Mouse (Mus musculus): ENCODE data around the gene Atp5l. TPM values are rescaled to one million over a fixed set of nuclear protein-coding genes. Genes with fewer than 3 reads are reported as not detected.

The Atp5l gene
- polyA plus RNA-seq, 1 experiment from 2014 or later = 980 TPM

GRCm38 (mm10) chr9:44942421-44942820 is 21.9 kb upstream of the Atp5l start:
- DNase-seq (ENCODE audit: low spot score) (no peak), ATAC-seq (ENCODE audit: low FRiP score) (no peak)
- Histone ChIP-seq H3K27ac (no peak overlapping the region), H3K4me2 (replicated peaks) (no peak overlapping the region), H3K36me3 (replicated peaks; ENCODE audit: control insufficient read depth, insufficient read depth) (peaks cover 99% of the 10 kb centered on the region), H3K9ac (no peak overlapping the region), H3K4me1 (replicated peaks; ENCODE audit: control insufficient read depth, insufficient read depth, low read length) (no peaks in the 10 kb centered on the region), H3K27me3 (ENCODE audit: control insufficient read depth, insufficient read depth, low read length) (no peaks in the 10 kb centered on the region), H3K4me3 (replicated peaks; ENCODE audit: low read length) (no peak overlapping the region), H3K9me3 (ENCODE audit: control insufficient read depth, low read length) (no peaks in the 10 kb centered on the region)
- 93% methylated on average over 4 of the region's 4 CpGs for WGBS

GRCm38 (mm10) chr9:44941756-44942155 is 21.2 kb upstream of the Atp5l start:
- H3K4me3 ChIP-seq (replicated peaks; ENCODE audit: low read length) = no peak overlapping the region
- no peak for DNase-seq (ENCODE audit: low spot score)
- H3K27me3 ChIP-seq (ENCODE audit: control insufficient read depth, insufficient read depth, low read length) = no peaks in the 10 kb centered on the region
- no peak for ATAC-seq (ENCODE audit: low FRiP score)
- WGBS = 93% methylated on average over 4 of the region's 4 CpGs
- H3K9me3 ChIP-seq (ENCODE audit: control insufficient read depth, low read length) = no peaks in the 10 kb centered on the region
- no peak overlapping the region for H3K27ac ChIP-seq
- no peaks in the 10 kb centered on the region for H3K4me1 ChIP-seq (replicated peaks; ENCODE audit: control insufficient read depth, insufficient read depth, low read length)
- peaks cover 98% of the 10 kb centered on the region for H3K36me3 ChIP-seq (replicated peaks; ENCODE audit: control insufficient read depth, insufficient read depth)
- no peak overlapping the region for H3K4me2 ChIP-seq (replicated peaks)
- no peak overlapping the region for H3K9ac ChIP-seq

GRCm38 (mm10) chr9:44921543-44921942 is 1.0 kb upstream of the Atp5l start:
- peak overlapping the region; percentile 93 for H3K27ac ChIP-seq
- peak overlapping the region; percentile 73 for H3K9ac ChIP-seq
- WGBS = 69% methylated on average over 2 of the region's 2 CpGs
- peaks cover 8% of the 10 kb centered on the region for H3K4me1 ChIP-seq (replicated peaks; ENCODE audit: control insufficient read depth, insufficient read depth, low read length)
- no peaks in the 10 kb centered on the region for H3K27me3 ChIP-seq (ENCODE audit: control insufficient read depth, insufficient read depth, low read length)
- H3K4me3 ChIP-seq (replicated peaks; ENCODE audit: low read length) = peak overlapping the region; percentile 62
- H3K36me3 ChIP-seq (replicated peaks; ENCODE audit: control insufficient read depth, insufficient read depth) = peaks cover 10% of the 10 kb centered on the region
- ATAC-seq (ENCODE audit: low FRiP score) (no peak), DNase-seq (ENCODE audit: low spot score) (no peak)
- H3K4me2 ChIP-seq (replicated peaks) = peak overlapping the region; percentile 75
- no peaks in the 10 kb centered on the region for H3K9me3 ChIP-seq (ENCODE audit: control insufficient read depth, low read length)

GRCm38 (mm10) chr9:44921123-44921468 is 554 bp upstream of the Atp5l start:
- DNase-seq (ENCODE audit: low spot score) (no peak), ATAC-seq (ENCODE audit: low FRiP score) (peak; percentile 88)
- peak overlapping the region; percentile 75 for H3K4me2 ChIP-seq (replicated peaks)
- no peaks in the 10 kb centered on the region for H3K27me3 ChIP-seq (ENCODE audit: control insufficient read depth, insufficient read depth, low read length)
- peak overlapping the region; percentile 73 for H3K9ac ChIP-seq
- H3K4me1 ChIP-seq (replicated peaks; ENCODE audit: control insufficient read depth, insufficient read depth, low read length) = peaks cover 8% of the 10 kb centered on the region
- H3K9me3 ChIP-seq (ENCODE audit: control insufficient read depth, low read length) = no peaks in the 10 kb centered on the region
- WGBS = under 1% methylated on average over 8 of the region's 8 CpGs
- H3K4me3 ChIP-seq (replicated peaks; ENCODE audit: low read length) = peak overlapping the region; percentile 62
- peak overlapping the region; percentile 93 for H3K27ac ChIP-seq
- H3K36me3 ChIP-seq (replicated peaks; ENCODE audit: control insufficient read depth, insufficient read depth) = peaks cover 5% of the 10 kb centered on the region

GRCm38 (mm10) chr9:44919606-44920005 is 936 bp downstream of the Atp5l start:
- Histone ChIP-seq H3K9me3 (ENCODE audit: control insufficient read depth, low read length) (no peaks in the 10 kb centered on the region), H3K27me3 (ENCODE audit: control insufficient read depth, insufficient read depth, low read length) (no peaks in the 10 kb centered on the region), H3K36me3 (replicated peaks; ENCODE audit: control insufficient read depth, insufficient read depth) (no peaks in the 10 kb centered on the region), H3K4me3 (replicated peaks; ENCODE audit: low read length) (peak overlapping the region; percentile 62), H3K27ac (no peak overlapping the region), H3K4me1 (replicated peaks; ENCODE audit: control insufficient read depth, insufficient read depth, low read length) (peaks cover 8% of the 10 kb centered on the region), H3K4me2 (replicated peaks) (peak overlapping the region; percentile 75), H3K9ac (peak overlapping the region; percentile 73)
- ATAC-seq (ENCODE audit: low FRiP score) = no peak
- 40% methylated on average over 2 of the region's 2 CpGs for WGBS
- DNase-seq (ENCODE audit: low spot score) = no peak

- Histone ChIP-seq H3K27ac (no peak overlapping the region), H3K9ac (no peak overlapping the region), H3K4me1 (replicated peaks; ENCODE audit: control insufficient read depth, insufficient read depth, low read length) (peaks cover 8% of the 10 kb centered on the region), H3K9me3 (ENCODE audit: control insufficient read depth, low read length) (no peaks in the 10 kb centered on the region), H3K4me2 (replicated peaks) (no peak overlapping the region), H3K4me3 (replicated peaks; ENCODE audit: low read length) (no peak overlapping the region), H3K27me3 (ENCODE audit: control insufficient read depth, insufficient read depth, low read length) (no peaks in the 10 kb centered on the region), H3K36me3 (replicated peaks; ENCODE audit: control insufficient read depth, insufficient read depth) (peaks cover 22% of the 10 kb centered on the region)
- peak; percentile 52 for DNase-seq (ENCODE audit: low spot score)
- 51% methylated on average over 1 of the region's 1 CpGs for WGBS
- no peak for ATAC-seq (ENCODE audit: low FRiP score)
These were observed 4.3 kb downstream of the Atp5l start for GRCm38 (mm10) chr9:44916196-44916595.

GRCm38 (mm10) chr9:44914706-44915105 is 5.8 kb downstream of the Atp5l start:
- DNase-seq (ENCODE audit: low spot score) (no peak), ATAC-seq (ENCODE audit: low FRiP score) (no peak)
- H3K4me1 ChIP-seq (replicated peaks; ENCODE audit: control insufficient read depth, insufficient read depth, low read length) = peaks cover 8% of the 10 kb centered on the region; the same call in 1 of the 2 replicates

GRCm38 (mm10) chr9:44911365-44911764 is 9.2 kb downstream of the Atp5l start:
- H3K4me1 ChIP-seq (replicated peaks; ENCODE audit: control insufficient read depth, insufficient read depth, low read length) = no peaks in the 10 kb centered on the region; the same call in 1 of the 2 replicates
- 96% methylated on average over 4 of the region's 4 CpGs for WGBS

More at GRCm38 (mm10) chr9:44914706-44915105, 5.8 kb downstream of the Atp5l start:
- 31% methylated on average over 4 of the region's 4 CpGs for WGBS
- Histone ChIP-seq H3K27ac (no peak overlapping the region), H3K36me3 (replicated peaks; ENCODE audit: control insufficient read depth, insufficient read depth) (peaks cover 32% of the 10 kb centered on the region), H3K27me3 (ENCODE audit: control insufficient read depth, insufficient read depth, low read length) (no peaks in the 10 kb centered on the region), H3K4me3 (replicated peaks; ENCODE audit: low read length) (no peak overlapping the region), H3K9ac (no peak overlapping the region), H3K4me2 (replicated peaks) (no peak overlapping the region), H3K9me3 (ENCODE audit: control insufficient read depth, low read length) (no peaks in the 10 kb centered on the region)

GRCm38 (mm10) chr9:44905620-44906019 is 14.9 kb downstream of the Atp5l start:
- no peak overlapping the region for H3K27ac ChIP-seq
- peaks cover 4% of the 10 kb centered on the region; the same call in 1 of the 2 replicates for H3K36me3 ChIP-seq (replicated peaks; ENCODE audit: control insufficient read depth, insufficient read depth)
- DNase-seq (ENCODE audit: low spot score) (no peak), ATAC-seq (ENCODE audit: low FRiP score) (no peak)
- WGBS = 86% methylated on average over 4 of the region's 4 CpGs
- no peak overlapping the region for H3K4me2 ChIP-seq (replicated peaks)
- H3K4me3 ChIP-seq (replicated peaks; ENCODE audit: low read length) = no peak overlapping the region
- no peaks in the 10 kb centered on the region for H3K27me3 ChIP-seq (ENCODE audit: control insufficient read depth, insufficient read depth, low read length)
- H3K9ac ChIP-seq = no peak overlapping the region
- H3K9me3 ChIP-seq (ENCODE audit: control insufficient read depth, low read length) = no peaks in the 10 kb centered on the region
- no peaks in the 10 kb centered on the region for H3K4me1 ChIP-seq (replicated peaks; ENCODE audit: control insufficient read depth, insufficient read depth, low read length)

More at GRCm38 (mm10) chr9:44911365-44911764, 9.2 kb downstream of the Atp5l start:
- no peak for DNase-seq (ENCODE audit: low spot score)
- H3K9me3 ChIP-seq (ENCODE audit: control insufficient read depth, low read length) = no peaks in the 10 kb centered on the region
- no peaks in the 10 kb centered on the region for H3K27me3 ChIP-seq (ENCODE audit: control insufficient read depth, insufficient read depth, low read length)
- no peak overlapping the region for H3K9ac ChIP-seq
- ATAC-seq (ENCODE audit: low FRiP score) = no peak
- H3K4me2 ChIP-seq (replicated peaks) = no peak overlapping the region
- no peak overlapping the region for H3K27ac ChIP-seq
- peaks cover 32% of the 10 kb centered on the region for H3K36me3 ChIP-seq (replicated peaks; ENCODE audit: control insufficient read depth, insufficient read depth)
- H3K4me3 ChIP-seq (replicated peaks; ENCODE audit: low read length) = no peak overlapping the region

- Histone ChIP-seq H3K4me3 (replicated peaks; ENCODE audit: low read length) (no peak overlapping the region), H3K4me1 (replicated peaks; ENCODE audit: control insufficient read depth, insufficient read depth, low read length) (no peaks in the 10 kb centered on the region), H3K4me2 (replicated peaks) (no peak overlapping the region), H3K9me3 (ENCODE audit: control insufficient read depth, low read length) (no peaks in the 10 kb centered on the region), H3K36me3 (replicated peaks; ENCODE audit: control insufficient read depth, insufficient read depth) (no peaks in the 10 kb centered on the region), H3K27me3 (ENCODE audit: control insufficient read depth, insufficient read depth, low read length) (no peaks in the 10 kb centered on the region), H3K9ac (no peak overlapping the region), H3K27ac (no peak overlapping the region)
- ATAC-seq (ENCODE audit: low FRiP score) = no peak
- no peak for DNase-seq (ENCODE audit: low spot score)
- 73% methylated on average over 5 of the region's 5 CpGs for WGBS
These were observed 15.6 kb downstream of the Atp5l start for GRCm38 (mm10) chr9:44904964-44905363.

All from hindbrain, embryonic 14.5 days (tissue).